Mouse (Mus musculus) embryonic stem cell, embryonic (primary cell): ENCODE data around the gene Cubn.

Experiments
- CTCF ChIA-PET, 4 experiments: fragments of 300-600 bp in 2 of 4; fragments of 350-600 bp in 2 of 4; sonication (Branson Sonifier 250); formaldehyde crosslinking; loops; one replicate each; lab custom pipeline; 2022; ENCODE audit warnings: inconsistent platforms in 2 of 4; lab: Charles Lee
- POLR2A ChIA-PET, 4 experiments: fragments of 300-600 bp in 2 of 4; fragments of 350-600 bp in 2 of 4; sonication (Branson Sonifier 250); formaldehyde crosslinking; loops; one replicate each; lab custom pipeline; 2022; ENCODE audit warnings: antibody characterized with exemption in 4 of 4, inconsistent platforms in 1 of 4; lab: Charles Lee

Cubn gene

GRCm38 (mm10) chr2:13491734-13492133, at the start of gene Cubn:
Cubn (minus strand) TSS chr2:13491813.
- POLR2A ChIA-PET: interaction anchor here in 3 of 4 experiments (0.5 to 0.6 kb wide), 3 partner anchors 10 to 101 kb away, joined by 3 read pairs; no protein-coding TSS in a partner anchor
- CTCF ChIA-PET: no interaction called here

DNA sequence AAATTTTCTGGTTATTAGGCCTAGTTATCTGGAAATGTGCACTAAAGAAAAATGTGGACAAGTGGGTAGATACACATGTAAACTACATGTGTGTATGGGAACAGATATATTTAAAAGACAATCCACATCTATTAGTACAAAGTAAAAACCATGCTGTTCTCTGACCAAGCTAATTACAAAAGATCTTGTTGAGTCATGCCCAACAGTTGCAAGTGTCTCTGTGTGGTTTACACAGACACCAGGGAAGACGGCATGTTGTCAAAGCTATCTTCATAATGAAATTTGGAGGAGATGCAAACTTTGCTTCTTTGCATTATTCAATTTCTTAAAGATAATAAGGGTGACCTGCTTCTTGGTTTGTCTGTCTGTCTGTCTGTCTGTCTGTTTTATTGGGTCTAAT, 48.2 kb upstream of the Cubn start:
- ChIA-PET POLR2A (interaction anchor here in 1 of 4 experiments (1.0 kb wide), 1 partner anchor 10 kb away, joined by 3 read pairs; no protein-coding TSS in a partner anchor), CTCF (no interaction called here)

GRCm38 (mm10) chr2:13538704-13539377, 47.2 kb upstream of the Cubn start:
- ChIA-PET POLR2A (interaction anchor here in 2 of 4 experiments (1.0 to 1.6 kb wide), 5 partner anchors 9 to 35 kb away, joined by 3 to 6 read pairs (median 4); partner anchors contain the start of gene Vim (in 2 of the 2)), CTCF (interaction anchor here in 3 of 4 experiments (1.1 to 1.7 kb wide), 5 partner anchors 8 to 255 kb away, joined by 3 to 7 read pairs (median 4); partner anchors contain the start of genes St8sia6 (in 1 of the 3) and Vim (in 1 of the 3))

DNA sequence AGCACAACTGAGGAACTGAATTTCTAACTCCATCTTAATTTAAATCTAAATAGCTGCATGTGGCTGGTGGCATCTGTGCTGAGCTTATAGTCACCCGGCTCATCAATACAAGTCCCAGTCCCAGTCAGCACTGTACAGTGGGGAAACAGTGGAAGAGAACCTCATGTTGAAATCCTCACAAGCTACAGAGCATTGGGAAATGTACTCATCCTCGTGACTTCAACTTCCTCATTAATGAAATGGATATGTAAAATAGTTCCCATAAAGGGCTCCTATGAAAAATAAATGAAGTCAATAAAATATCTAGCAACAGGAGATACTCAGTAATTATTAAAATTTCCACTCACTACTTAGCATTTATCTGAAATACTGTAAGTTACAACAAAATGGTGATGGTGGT, 46.6 kb upstream of the Cubn start:
- CTCF ChIA-PET: interaction anchor here in 3 of 4 experiments (0.6 to 1.7 kb wide), 13 partner anchors 9 to 267 kb away, joined by 3 to 7 read pairs (median 3); partner anchors contain the start of genes Vim (in 2 of the 3), Rsu1 (in 1 of the 3) and St8sia6 (in 1 of the 3)
- POLR2A ChIA-PET: interaction anchor here in 2 of 4 experiments (1.0 to 1.6 kb wide), 4 partner anchors 11 to 36 kb away, joined by 3 to 6 read pairs (median 4); partner anchors contain the start of gene Vim (in 2 of the 2)

DNA sequence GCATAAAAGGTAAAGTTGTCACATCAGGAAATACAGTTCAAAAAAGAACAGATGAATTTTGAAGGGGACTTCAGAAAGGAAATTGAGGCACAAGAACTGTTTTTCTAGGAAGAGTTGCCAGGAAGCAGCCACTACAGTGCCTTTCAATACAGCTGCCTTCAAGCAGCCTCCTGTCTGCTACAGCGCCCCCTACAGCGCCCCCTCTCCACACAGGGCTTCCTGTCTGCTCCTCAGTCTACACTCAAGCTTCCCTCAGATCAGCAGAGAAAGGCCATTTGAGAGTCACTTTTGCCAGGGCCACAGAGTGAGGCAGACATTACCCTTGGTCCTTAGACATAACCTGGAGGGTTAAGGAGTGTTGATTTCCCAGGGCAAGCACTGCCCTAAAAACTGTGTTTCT, 46.1 kb upstream of the Cubn start:
- CTCF ChIA-PET: interaction anchor here in 3 of 4 experiments (0.6 to 1.7 kb wide), 16 partner anchors 8 to 266 kb away, joined by 3 to 7 read pairs (median 3); partner anchors contain the start of genes Vim (in 2 of the 3), Rsu1 (in 1 of the 3) and St8sia6 (in 1 of the 3)
- POLR2A ChIA-PET: interaction anchor here in 1 of 4 experiments (1.1 to 1.6 kb wide), 3 partner anchors 10 to 36 kb away, joined by 3 to 6 read pairs (median 5); partner anchors contain the start of gene Vim

GRCm38 (mm10) chr2:13536747-13537146, 45.1 kb upstream of the Cubn start:
- POLR2A ChIA-PET: no interaction called here
- CTCF ChIA-PET: interaction anchor here in 2 of 4 experiments (1.0 to 1.7 kb wide), 2 partner anchors 9 to 127 kb away, joined by 3 to 6 read pairs; no protein-coding TSS in a partner anchor

DNA sequence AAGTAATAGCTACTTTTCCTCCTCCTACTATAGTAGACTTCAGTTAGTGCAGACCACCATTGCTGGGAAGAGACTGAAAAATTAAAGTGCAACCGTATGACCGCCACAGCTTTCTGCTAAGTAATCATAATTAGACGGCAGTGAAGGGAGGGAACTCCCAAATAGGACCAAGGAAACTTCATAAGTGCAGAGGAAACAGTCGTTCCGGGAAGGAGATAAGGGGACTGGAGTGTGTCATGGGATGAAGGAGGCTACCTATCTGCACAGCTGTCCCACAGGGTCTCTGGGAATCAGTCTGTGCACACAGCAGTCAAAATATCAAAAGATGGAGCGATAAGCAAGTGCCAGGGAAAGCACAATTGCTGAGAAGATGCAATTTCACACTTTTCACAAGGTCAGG, 39.0 kb upstream of the Cubn start:
- CTCF ChIA-PET: interaction anchor here in 1 of 4 experiments (0.7 kb wide), 1 partner anchor 244 kb away, joined by 4 read pairs; no protein-coding TSS in a partner anchor
- POLR2A ChIA-PET: interaction anchor here in 1 of 4 experiments (0.8 kb wide), 1 partner anchor 9 kb away, joined by 3 read pairs; no protein-coding TSS in a partner anchor

DNA sequence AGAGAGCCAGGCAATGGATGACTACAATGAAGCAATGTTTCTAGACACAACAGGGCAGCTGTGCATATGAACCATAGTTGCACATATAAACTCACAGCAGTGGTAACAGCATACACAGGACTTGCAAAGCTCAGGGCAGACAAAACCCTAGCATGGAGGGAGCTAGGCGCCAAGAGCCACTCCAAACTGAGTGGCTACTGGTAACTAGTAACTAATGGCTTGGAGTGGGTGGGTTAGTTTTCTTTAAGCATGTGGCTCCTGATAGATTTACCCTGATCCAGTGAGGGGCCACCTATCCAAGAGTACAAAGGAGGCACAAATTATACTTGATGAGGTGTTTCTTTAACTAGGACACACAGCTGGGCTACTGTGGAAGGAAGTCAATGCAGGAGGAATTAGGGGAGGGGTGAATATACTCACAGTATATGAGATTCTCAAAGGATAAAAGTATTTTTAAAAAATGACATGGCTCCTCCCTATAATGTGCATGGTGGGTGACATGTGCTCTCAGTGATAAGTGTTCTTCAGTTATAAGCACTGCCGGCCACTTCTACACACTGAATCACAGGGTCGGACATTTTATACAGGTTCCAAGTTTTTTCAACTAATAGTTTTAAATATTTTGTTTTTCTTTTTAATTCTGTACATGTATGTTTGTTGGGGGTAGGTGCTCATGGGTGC, 37.8 kb upstream of the Cubn start:
- CTCF ChIA-PET: interaction anchor here in 2 of 4 experiments (1.0 to 1.2 kb wide), 2 partner anchors 8 kb away, joined by 3 to 4 read pairs; no protein-coding TSS in a partner anchor
- POLR2A ChIA-PET: interaction anchor here in 2 of 4 experiments (1.0 to 2.4 kb wide), 2 partner anchors 14 to 15 kb away, joined by 3 to 8 read pairs; partner anchors contain the start of gene Trdmt1 (in 1 of the 2)

DNA sequence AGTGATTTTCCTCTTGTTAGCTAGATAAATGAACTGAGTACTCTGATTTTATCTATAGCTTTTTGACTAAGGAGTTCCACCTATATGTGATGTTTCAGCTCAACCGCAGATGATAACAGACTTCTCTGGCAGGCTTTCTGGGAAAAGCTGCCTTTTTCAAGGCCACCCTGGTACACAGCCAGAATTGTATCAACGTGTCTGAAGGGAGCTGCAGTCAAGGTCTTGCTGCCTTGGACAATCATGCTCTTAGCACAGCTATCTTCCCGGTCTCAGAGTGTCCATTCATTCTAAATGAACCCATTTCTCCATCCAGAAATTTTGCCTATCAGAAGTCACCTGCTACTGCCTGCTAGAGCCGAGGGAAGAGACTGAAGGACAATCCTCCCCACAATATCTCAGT, 35.9 kb upstream of the Cubn start:
- CTCF ChIA-PET: interaction anchor here in 2 of 4 experiments (1.4 to 2.1 kb wide), 2 partner anchors 10 kb away, joined by 6 read pairs; no protein-coding TSS in a partner anchor
- POLR2A ChIA-PET: interaction anchor here in 1 of 4 experiments (1.3 kb wide), 1 partner anchor 11 kb away, joined by 3 read pairs; no protein-coding TSS in a partner anchor

DNA sequence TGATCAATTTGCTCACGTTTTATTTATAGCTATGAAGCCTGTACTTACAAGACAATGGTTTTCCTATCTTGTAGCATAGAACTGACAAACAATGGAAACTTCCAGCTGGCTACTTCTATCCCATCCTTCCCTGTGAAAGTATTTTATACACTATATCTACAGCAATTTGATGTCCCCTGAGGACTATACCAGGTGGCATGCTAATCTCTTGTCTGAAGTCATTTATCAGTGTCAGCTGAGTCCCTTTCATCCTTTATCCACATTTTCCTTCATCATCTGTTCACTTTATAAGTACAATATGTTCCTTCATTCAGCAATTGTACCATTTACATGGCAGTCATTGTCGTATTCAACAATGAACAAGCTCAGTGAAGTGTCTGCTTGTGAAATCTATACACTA, 35.5 kb upstream of the Cubn start:
- ChIA-PET CTCF (interaction anchor here in 2 of 4 experiments (1.4 to 2.1 kb wide), 2 partner anchors 11 kb away, joined by 6 read pairs; no protein-coding TSS in a partner anchor), POLR2A (interaction anchor here in 1 of 4 experiments (1.3 kb wide), 1 partner anchor 11 kb away, joined by 3 read pairs; no protein-coding TSS in a partner anchor)

DNA sequence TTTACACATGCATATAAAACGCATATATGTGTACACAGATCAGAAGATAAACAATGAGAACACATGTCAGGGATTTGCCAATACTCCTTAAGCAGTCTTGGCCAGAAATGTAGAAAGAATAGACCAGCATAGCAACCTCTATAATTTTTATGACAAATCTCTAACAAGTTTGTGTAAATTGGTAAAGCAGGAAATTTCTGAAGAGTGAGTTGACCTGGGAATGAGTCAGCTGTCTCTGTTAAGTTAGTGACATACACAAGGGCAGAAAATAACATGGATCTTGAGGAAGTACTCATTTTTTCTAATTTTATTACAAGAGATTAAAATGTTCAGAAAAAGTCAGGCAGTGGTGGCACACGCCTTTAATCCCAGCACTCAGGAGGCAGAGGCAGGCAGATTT, 34.6 kb upstream of the Cubn start:
- POLR2A ChIA-PET: interaction anchor here in 1 of 4 experiments (1.3 kb wide), 1 partner anchor 12 kb away, joined by 5 read pairs; no protein-coding TSS in a partner anchor
- CTCF ChIA-PET: no interaction called here

DNA sequence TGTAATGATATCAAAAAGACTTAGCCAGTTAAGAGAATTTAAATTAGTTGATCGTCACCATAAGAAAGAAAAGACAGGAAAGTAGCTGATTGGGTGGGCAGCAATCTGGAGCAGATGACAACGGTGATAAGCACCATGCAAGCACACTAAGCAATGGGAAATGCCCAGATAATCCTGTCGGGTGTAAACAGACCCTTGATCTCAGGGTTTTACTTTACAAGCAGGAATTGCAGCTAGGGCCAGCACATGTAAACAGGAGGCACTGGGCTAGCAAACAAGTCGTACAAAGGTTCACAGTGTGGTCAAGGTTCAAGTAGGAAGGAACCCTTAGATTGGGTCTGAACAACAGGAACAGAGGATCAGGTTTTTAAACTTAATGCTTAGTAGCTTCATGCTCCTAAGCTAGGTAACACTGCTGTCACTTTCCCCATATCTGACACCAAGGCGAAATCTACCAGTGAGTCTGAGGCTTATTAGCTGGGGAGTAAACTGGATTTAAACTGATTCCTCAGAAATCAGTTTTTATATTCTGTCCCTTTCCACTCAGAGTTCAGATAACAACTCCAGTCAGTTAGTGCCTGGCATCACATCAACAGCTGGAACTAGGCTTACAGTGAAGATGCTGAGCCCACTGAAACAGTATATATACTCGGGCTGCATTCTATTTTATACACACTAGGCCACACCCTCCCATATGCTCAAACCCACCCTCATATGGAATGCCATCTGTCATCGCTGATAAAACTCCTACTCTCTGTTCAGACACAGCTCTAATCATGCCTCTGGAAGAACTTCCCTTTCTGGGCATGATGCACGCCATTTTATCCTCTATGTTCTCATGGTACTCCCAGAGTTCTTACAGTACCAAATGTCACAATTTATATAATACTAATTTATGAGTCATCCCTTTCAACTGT, 32.2 kb upstream of the Cubn start:
- CTCF ChIA-PET: no interaction called here
- POLR2A ChIA-PET: interaction anchor here in 1 of 4 experiments (0.9 kb wide), 1 partner anchor 21 kb away, joined by 3 read pairs; the partner anchor contains the start of gene Trdmt1

DNA sequence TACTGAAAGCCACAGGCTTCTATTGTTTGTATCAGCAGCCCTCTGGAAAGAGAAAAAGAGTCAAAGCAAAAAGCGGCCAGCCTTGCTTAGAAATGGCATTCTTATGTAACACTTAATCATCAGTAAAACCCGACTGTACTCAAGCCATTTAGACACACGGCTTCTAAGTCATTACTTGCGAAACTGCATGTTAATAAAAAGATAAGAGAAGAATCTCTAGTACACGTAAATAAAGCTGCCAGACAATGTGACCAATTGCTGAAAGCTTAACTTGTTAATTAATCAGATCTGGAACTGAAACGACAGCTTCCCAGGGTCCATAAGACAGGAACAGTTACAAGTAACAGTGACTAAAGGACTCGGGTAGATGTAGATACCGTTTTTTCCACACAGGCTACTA, 30.5 kb upstream of the Cubn start:
- ChIA-PET CTCF (interaction anchor here in 2 of 4 experiments (0.6 kb wide), 3 partner anchors 58 to 715 kb away, joined by 3 to 4 read pairs (median 3); no protein-coding TSS in a partner anchor), POLR2A (no interaction called here)

- POLR2A ChIA-PET: no interaction called here
- CTCF ChIA-PET: no interaction called here
These were observed 23.3 kb upstream of the Cubn start for GRCm38 (mm10) chr2:13514949-13515348.

- ChIA-PET CTCF (no interaction called here), POLR2A (no interaction called here)
These were observed 11.1 kb upstream of the Cubn start for GRCm38 (mm10) chr2:13502717-13503116.

- CTCF ChIA-PET: interaction anchor here in 1 of 4 experiments (0.7 kb wide), 1 partner anchor 226 kb away, joined by 3 read pairs; no protein-coding TSS in a partner anchor
These were observed 9.9 kb upstream of the Cubn start for GRCm38 (mm10) chr2:13501553-13501952.

GRCm38 (mm10) chr2:13500298-13500999, 8.8 kb upstream of the Cubn start:
- POLR2A ChIA-PET: no interaction called here

More at GRCm38 (mm10) chr2:13501553-13501952, 9.9 kb upstream of the Cubn start:
- POLR2A ChIA-PET: no interaction called here

More at GRCm38 (mm10) chr2:13500298-13500999, 8.8 kb upstream of the Cubn start:
- CTCF ChIA-PET: no interaction called here
